Mouse (Mus musculus): ENCODE data around the gene Gm47841.

The Gm47841 gene

DNA sequence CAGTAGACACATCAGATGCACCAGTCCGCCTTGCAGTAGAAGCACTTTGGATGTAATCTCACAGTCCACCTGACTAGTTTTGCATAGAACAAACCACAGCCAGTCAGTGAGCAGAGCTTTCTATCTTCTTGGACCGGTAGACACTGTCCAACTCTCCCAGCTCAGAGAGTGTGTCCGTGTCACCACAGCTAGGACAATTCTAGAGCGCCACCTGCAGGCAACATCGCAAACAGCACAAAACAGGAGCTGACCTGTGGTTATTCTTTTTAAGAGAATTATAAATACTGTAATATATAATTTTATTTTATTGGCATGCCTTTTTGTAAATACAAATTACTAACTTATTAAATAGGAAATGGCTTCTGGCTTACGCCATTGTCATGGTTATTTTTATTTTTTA, 4.6 kb downstream of the Gm47841 start:
- peak; percentile 60 to 86 for DNase-seq

DNA sequence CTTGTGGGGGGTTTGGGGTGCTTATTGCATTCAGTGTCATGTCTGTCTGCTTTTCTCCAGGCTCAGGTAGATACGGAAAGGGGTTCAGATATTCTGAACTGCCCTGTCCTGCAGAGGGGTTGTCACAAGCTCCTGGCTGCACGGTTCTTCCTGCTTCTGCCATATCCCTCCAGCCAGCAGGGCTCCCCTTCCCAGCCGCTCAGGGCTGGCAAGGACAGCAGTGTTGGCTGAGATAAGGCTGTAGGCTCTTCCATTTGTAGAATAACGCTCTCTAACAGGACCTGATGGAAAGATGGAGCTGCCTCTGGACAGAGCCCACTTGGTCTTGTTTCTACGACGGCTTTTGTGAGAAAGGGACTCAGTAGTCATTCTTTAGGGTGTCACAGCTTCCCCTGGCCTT, 5.2 kb downstream of the Gm47841 start:
- no peak for DNase-seq

DNA sequence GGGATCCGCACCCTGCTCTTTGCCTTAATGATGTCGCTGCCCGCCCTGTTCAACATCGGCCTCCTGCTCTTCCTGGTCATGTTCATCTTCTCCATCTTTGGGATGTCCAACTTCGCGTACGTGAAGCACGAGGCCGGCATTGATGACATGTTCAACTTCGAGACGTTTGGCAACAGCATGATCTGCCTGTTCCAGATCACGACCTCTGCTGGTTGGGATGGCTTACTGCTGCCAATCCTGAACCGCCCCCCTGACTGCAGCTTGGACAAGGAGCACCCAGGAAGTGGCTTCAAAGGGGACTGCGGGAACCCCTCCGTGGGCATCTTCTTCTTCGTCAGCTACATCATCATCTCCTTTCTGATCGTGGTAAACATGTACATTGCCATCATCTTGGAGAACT, 7.5 kb downstream of the Gm47841 start:
- DNase-seq: peak in 1 of 2 experiments; percentile 48

DNA sequence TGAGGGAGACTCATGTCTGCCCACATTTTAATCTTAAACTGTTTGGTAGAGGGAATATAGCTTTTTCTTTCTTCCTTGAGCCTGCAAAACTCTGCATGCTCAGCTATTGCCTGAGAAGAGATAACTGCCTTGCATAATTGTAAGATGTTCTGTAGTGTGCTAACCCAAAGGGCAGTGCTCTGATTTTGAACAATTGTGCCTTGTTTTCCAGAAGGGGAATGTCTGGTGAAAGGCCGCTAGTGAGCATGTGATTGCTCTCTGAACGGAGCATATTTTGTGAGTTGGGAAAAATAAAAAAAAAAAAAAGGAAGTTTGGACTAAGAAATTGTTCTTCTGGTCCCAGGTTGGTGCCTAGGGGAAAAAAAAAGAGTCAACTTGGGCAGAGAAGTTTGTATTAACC, 18.2 kb downstream of the Gm47841 start:
- DNase-seq: no peak

DNA sequence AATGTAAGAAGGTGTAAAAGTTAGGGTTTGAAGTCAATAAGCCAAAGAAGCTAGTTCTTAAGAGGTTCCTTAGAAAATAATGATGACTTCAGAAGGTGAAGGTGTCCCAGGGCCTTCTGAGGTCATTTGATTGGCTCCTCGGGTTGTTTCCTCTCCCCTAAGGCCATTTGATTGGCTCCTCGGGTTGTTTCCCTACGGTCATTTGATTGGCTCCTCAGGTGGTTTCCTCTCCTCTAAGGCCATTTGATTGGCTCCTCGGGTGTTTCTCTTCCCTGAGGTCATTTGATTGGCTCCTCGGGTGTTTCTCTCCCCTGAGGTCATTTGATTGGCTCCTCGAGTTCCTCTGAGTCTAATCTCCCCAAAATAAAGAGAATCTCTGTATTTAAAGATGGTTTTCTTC, 35.8 kb downstream of the Gm47841 start:
- DNase-seq: no peak

DNA sequence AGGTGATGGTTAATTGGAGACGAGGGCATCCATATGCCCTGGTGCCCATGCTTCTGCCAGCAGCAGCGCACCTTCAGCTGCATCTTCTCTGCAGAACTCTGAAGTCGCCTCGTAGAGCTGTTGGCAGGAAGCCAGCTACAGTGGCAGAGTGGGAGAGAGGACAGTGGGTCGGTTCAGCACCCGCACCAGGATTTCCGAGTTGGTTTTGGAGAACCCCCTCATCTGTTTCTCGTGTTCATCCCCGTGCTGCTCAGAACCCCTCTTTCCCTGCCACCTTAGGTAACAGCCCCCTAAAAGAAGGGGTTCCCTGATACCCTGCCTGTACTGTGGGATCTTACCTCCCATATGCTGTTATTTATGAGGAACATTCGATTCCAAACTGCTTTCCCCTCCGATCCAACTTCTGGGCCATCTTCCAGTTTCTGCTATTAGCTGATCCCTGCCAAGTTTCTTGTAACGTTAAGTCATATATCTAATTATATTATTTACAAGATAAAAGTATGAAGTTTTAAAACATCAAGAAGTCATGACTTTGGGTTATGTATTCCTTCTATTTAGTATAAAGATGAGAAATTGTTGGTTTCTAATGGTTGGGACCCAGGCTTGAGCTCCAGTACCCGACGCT, 38.7 kb downstream of the Gm47841 start:
- DNase-seq: no peak

DNA sequence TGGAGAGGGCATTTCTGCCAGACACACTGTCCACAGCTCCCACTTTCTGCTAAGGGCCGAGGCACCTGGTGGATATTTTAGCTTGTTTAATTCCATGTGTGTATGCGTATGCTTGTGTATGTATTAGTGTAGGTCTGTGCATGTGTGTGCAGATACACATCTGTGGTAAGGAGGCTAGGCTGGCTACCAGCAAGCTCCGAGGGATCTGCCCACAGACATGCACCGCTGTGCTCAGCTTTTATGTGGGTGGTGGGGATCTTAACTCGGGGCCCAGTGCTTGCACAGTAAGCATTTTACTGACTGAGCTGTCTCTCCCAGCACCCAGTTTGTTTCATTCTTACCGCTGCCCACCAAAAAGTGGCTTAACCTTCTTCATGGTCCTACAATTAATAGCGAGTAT, 40.0 kb downstream of the Gm47841 start:
- DNase-seq: no peak

DNA sequence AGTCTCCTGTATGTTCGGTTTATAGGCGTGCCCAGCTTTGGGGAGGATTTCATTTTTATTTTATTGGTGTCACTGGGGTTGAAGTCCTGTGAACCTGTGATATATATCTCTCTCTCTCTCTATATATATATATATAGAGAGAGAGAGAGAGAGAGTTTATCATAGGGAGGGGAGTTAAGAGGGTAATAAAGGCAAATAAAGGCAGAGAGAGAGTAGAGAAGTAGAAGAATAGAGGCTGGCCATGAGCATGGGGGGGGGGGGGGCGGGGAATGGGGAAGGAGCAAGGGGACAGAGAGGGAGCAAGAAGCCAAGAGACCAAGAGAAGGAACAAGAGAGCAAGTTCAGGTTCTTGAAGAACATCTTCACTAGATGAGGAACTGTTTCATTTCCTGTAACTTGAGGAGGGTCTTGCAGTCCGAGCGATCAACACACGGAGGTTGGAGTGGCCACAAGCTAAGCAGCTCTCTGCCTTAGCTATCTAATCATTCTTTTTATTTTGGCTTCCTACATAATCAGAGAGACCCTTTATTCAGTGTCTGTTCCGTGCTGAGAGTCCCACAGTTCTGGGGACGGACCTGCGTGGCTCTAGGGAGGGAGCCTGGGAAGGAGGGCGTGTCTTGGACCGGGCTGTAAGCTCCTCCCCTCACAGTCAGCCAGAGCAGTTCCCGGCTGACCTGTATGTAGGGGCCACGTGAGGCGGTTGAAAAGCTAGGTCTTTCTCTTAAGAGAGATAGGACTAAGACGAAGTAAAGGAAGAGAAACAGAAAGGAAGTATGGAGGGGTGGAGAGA, 40.8 kb downstream of the Gm47841 start:
- peak; percentile 67 to 75 for DNase-seq

DNA sequence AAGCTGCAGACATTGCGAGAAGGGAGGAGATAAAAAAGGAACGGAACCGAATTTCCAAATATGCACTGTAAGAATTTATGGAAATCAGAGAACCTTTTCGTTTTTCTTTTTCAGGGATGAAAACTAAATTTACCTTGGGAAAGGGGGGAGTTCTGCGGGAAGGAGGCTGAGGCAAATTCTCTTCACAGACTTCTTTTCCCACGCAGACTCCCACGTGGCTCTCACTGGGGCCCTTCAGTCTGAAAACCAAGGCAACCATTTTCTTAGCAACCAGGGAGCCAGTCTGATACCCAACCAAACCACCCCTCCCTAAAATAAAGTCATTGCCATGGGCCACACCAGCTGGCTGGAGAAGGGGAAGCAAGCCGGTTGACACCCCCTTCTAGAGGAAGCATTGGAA, 41.5 kb downstream of the Gm47841 start:
- DNase-seq: no peak

DNA sequence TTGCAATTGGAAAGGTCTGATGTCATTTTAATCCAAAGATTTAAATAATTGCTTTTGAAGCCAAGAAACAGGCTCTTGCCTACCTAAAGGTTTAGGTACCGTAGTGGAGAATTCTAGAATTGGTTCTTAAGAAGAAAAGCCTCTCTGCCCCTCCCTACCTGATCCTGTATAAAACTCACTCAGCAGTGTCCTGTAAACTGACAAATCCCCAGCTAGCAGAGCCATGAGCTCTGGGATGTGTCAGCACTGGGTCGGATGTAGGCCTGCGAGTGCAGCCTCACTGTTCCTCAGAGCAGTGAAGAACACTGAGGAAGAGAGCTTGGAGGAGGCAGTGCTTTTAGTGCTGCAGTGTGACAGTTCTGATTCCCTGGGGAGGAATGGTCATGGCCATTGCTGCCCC, 42.7 kb downstream of the Gm47841 start:
- DNase-seq: no peak

DNA sequence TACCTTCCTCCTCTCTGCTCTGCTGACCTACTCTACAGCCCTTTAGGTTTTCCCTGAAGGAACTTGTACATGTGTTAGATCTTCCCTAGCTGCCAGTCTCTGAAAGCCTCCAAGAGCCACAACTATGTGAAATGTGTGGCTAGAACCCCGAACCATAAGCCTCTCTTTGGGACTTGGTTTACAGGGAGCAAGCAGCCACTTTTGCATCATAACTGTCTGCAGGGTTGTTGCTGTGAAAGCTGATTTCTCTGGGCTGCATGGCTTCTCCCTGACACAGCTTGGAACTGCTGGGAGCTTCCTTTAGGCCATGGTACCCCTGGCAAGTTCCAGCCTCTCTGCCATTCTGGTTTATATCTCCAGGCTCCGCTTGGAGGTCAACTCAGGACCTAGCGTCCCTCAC, 44.7 kb downstream of the Gm47841 start:
- DNase-seq: no peak

DNA sequence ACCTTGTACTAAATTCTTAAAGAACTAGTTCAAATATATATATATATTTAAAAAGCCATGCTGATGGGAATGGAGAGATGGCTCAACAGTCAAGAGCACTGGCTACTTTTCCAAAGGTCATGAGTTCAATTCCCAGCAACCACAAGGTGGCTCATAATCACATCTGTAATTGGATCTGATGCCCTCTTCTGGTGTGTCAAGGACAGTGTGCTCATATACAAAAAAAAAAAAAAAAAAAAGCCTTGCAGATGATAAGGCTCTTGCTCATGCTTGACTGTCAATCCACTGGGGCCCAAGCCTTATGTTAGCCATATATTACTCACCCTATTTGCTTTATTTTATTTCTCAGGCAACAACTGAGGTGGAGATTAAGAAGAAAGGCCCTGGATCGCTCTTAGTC, 45.5 kb downstream of the Gm47841 start:
- DNase-seq: no peak

DNA sequence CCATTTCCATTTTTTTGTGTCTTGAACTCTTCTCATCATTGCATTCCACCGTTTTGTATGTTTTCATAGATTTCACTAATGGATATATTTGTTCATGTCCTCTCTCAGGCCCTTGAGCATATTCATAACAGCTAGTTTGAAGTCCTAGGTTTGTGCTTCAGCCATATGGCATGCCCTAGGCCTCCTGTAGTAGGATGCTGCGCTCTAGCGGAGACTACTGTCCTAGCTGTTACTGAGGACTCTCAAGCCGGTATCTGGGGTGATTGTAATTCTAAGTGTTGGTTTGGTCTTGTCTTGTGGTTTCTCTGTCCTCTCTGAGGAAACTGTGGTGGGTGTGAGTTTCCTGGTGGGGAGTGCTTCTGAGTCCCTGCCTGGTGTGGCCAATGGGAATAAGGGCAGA, 50.1 kb downstream of the Gm47841 start:
- DNase-seq: peak; percentile 17 to 62

All from kidney, postnatal 36 days (tissue).